Mouse (Mus musculus): ENCODE measurements around the gene Nek7.

Nek7 gene

GRCm38 (mm10) chr1:138510566-138510965 is 109.4 kb downstream of the Nek7 start:
- DNase-seq (ENCODE audit: low read depth): no peak

GRCm38 (mm10) chr1:138507446-138508043 is 112.4 kb downstream of the Nek7 start:
- no peak for DNase-seq (ENCODE audit: low read depth)

- DNase-seq (ENCODE audit: low read depth): peak; percentile 68
Observed at GRCm38 (mm10) chr1:138507014-138507413, 112.9 kb downstream of the Nek7 start.

- no peak for DNase-seq (ENCODE audit: low read depth)
Observed at GRCm38 (mm10) chr1:138504228-138504627, 115.7 kb downstream of the Nek7 start.

- DNase-seq (ENCODE audit: low read depth): no peak
Observed at GRCm38 (mm10) chr1:138500691-138501090, 119.2 kb downstream of the Nek7 start.

GRCm38 (mm10) chr1:138500155-138500554 is 119.8 kb downstream of the Nek7 start:
- no peak for DNase-seq (ENCODE audit: low read depth)

- no peak for DNase-seq (ENCODE audit: low read depth)
Observed at GRCm38 (mm10) chr1:138499461-138499860, 120.5 kb downstream of the Nek7 start.

GRCm38 (mm10) chr1:138491382-138492097 is 128.4 kb downstream of the Nek7 start:
- no peak for DNase-seq (ENCODE audit: low read depth)

GRCm38 (mm10) chr1:138487569-138487968 is 132.4 kb downstream of the Nek7 start:
- peak; percentile 63 for DNase-seq (ENCODE audit: low read depth)

- peak; percentile 79 for DNase-seq (ENCODE audit: low read depth)
Observed at GRCm38 (mm10) chr1:138480694-138481093, 139.2 kb downstream of the Nek7 start.

GRCm38 (mm10) chr1:138465352-138465751 is 154.6 kb downstream of the Nek7 start:
- DNase-seq (ENCODE audit: low read depth): peak; percentile 59

GRCm38 (mm10) chr1:138461425-138461824 is 158.5 kb downstream of the Nek7 start:
- no peak for DNase-seq (ENCODE audit: low read depth)

GRCm38 (mm10) chr1:138449476-138449851 is 170.5 kb downstream of the Nek7 start:
- no peak for DNase-seq (ENCODE audit: low read depth)

- no peak for DNase-seq (ENCODE audit: low read depth)
Observed at GRCm38 (mm10) chr1:138448635-138449475, 171.1 kb downstream of the Nek7 start.

GRCm38 (mm10) chr1:138446846-138447245 is 173.1 kb downstream of the Nek7 start:
- peak; percentile 62 for DNase-seq (ENCODE audit: low read depth)

Measured in 416B (cell line).